Comparison of ENCODE assay signal across 12 mouse cellular contexts in the genomic region with DNA sequence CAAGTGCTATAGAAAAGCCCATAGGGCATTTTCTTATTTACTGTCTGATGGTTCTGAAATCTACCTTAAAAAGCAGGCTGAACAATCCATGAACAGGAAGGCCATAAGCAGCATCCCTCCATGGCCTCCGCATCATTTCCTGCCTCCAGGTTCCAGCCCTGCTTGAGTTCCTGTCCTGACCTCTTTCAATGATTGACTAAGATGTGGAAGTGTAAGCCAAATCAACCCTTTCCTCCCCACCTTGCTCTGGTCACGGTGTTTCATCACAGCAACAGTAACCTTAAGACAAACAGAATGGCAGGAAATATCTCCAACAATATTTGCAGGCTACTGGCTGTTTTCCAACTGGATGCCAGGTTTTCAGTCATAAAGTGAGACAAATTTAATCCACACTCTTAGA. TPM values are rescaled to one million over a fixed set of nuclear protein-coding genes. Genes with fewer than 3 reads are reported as not detected.
DNase-seq lines count a peak whose midpoint lies in the region; ATAC-seq lines count a peak whose summit lies in the region.
"Had no signal": no experiment of that assay in that cellular context is flagged by ENCODE, and none has a peak within 500 bp of the region (broad histone marks: within the 10 kb centered on the region; RNA-seq: fewer than 3 reads in every experiment).

No protein-coding gene starts in this region.

- peak; percentile 43 to 55 for DNase-seq in kidney, adult 8-10 months
- peak; percentile 9 to 59 for DNase-seq in kidney, postnatal 25 days
- no peak for DNase-seq in limb, embryonic 10.5 days (ENCODE audit: low spot score)
- no peak for DNase-seq in adrenal gland, postnatal 4 days (ENCODE audit: low spot score in 2 of 2)
- DNase-seq: adrenal gland, adult 8-10 months; cerebellum, postnatal 25 days; heart, adult 11 months had no signal

- H3K4me3 ChIP-seq in kidney, embryonic 15.5 days (replicated peaks), result no peak overlapping the region
- H3K4me3 ChIP-seq in midbrain, embryonic 16.5 days (ENCODE audit: low read depth, low read length), result no peak overlapping the region
- no peak overlapping the region for H3K4me3 ChIP-seq in midbrain, embryonic 15.5 days
- H3K4me3 ChIP-seq in limb, embryonic 10.5 days, result no peak overlapping the region
- H3K4me3 ChIP-seq: limb, embryonic 15.5 days; neural tube, embryonic 13.5 days had no signal

- H3K27ac ChIP-seq in kidney, embryonic 15.5 days, result no peak overlapping the region
- no peak overlapping the region for H3K27ac ChIP-seq in midbrain, embryonic 16.5 days (ENCODE audit: low read length)
- H3K27ac ChIP-seq in midbrain, embryonic 15.5 days, result no peak overlapping the region
- H3K27ac ChIP-seq in limb, embryonic 10.5 days, result no peak overlapping the region
- H3K27ac ChIP-seq: limb, embryonic 15.5 days; neural tube, embryonic 13.5 days had no signal

- H3K9ac ChIP-seq in kidney, embryonic 15.5 days, result no peak overlapping the region
- H3K9ac ChIP-seq in midbrain, embryonic 16.5 days (ENCODE audit: low read depth, low read length), result no peak overlapping the region
- no peak overlapping the region for H3K9ac ChIP-seq in midbrain, embryonic 15.5 days
- H3K9ac ChIP-seq: limb, embryonic 15.5 days had no signal

- no peaks in the 10 kb centered on the region for H3K36me3 ChIP-seq in kidney, embryonic 15.5 days
- 0 out of 2 replicates have a peak, but pooled peaks cover under 1% of the 10 kb centered on the region for H3K36me3 ChIP-seq in midbrain, embryonic 16.5 days (ENCODE audit: control insufficient read depth, insufficient read depth, low read length)
- H3K36me3 ChIP-seq in midbrain, embryonic 15.5 days (replicated peaks), result 0 out of 2 replicates have a peak, but pooled peaks cover 4% of the 10 kb centered on the region
- H3K36me3 ChIP-seq in limb, embryonic 10.5 days, result no peaks in the 10 kb centered on the region
- H3K36me3 ChIP-seq: limb, embryonic 15.5 days; neural tube, embryonic 13.5 days had no signal

- no peak overlapping the region for H3K4me2 ChIP-seq in kidney, embryonic 15.5 days
- peak overlapping the region; percentile 13; the same call in 1 of the 2 replicates for H3K4me2 ChIP-seq in midbrain, embryonic 16.5 days (ENCODE audit: low read length)
- no peak overlapping the region for H3K4me2 ChIP-seq in midbrain, embryonic 15.5 days
- H3K4me2 ChIP-seq: limb, embryonic 15.5 days had no signal

- ATAC-seq in kidney, embryonic 15.5 days (replicated peaks; ENCODE audit: low FRiP score), result no peak
- no peak for ATAC-seq in midbrain, embryonic 16.5 days
- no peak for ATAC-seq in midbrain, embryonic 15.5 days (replicated peaks)

- WGBS in kidney, embryonic 15.5 days, result 46% methylated on average over 2 of the region's 2 CpGs
- 77% methylated on average over 2 of the region's 2 CpGs for WGBS in midbrain, embryonic 16.5 days
- 73% methylated on average over 2 of the region's 2 CpGs for WGBS in midbrain, embryonic 15.5 days
- WGBS in limb, embryonic 10.5 days, result 80% methylated on average over 2 of the region's 2 CpGs

- no peaks in the 10 kb centered on the region for H3K9me3 ChIP-seq in kidney, embryonic 15.5 days (replicated peaks)
- H3K9me3 ChIP-seq in midbrain, embryonic 16.5 days (replicated peaks; ENCODE audit: control insufficient read depth, low read length, poor library complexity, severe bottlenecking), result no peaks in the 10 kb centered on the region
- H3K9me3 ChIP-seq in midbrain, embryonic 15.5 days, result no peaks in the 10 kb centered on the region
- no peaks in the 10 kb centered on the region for H3K9me3 ChIP-seq in limb, embryonic 10.5 days (replicated peaks)
- H3K9me3 ChIP-seq: limb, embryonic 15.5 days; neural tube, embryonic 13.5 days had no signal

- H3K4me1 ChIP-seq in kidney, embryonic 15.5 days, result peaks cover 30% of the 10 kb centered on the region
- peaks cover 48% of the 10 kb centered on the region for H3K4me1 ChIP-seq in midbrain, embryonic 16.5 days (ENCODE audit: control insufficient read depth, insufficient read depth, low read length)
- H3K4me1 ChIP-seq in midbrain, embryonic 15.5 days, result peaks cover 37% of the 10 kb centered on the region
- peaks cover 22% of the 10 kb centered on the region; the same call in 1 of the 2 replicates for H3K4me1 ChIP-seq in limb, embryonic 10.5 days

- no peaks in the 10 kb centered on the region for H3K27me3 ChIP-seq in kidney, embryonic 15.5 days
- H3K27me3 ChIP-seq in midbrain, embryonic 16.5 days (ENCODE audit: control insufficient read depth, insufficient read depth, low read depth, low read length), result no peaks in the 10 kb centered on the region
- H3K27me3 ChIP-seq in midbrain, embryonic 15.5 days (replicated peaks), result no peaks in the 10 kb centered on the region
- no peaks in the 10 kb centered on the region for H3K27me3 ChIP-seq in limb, embryonic 10.5 days (ENCODE audit: low read depth, poor library complexity, severe bottlenecking)
- H3K27me3 ChIP-seq: limb, embryonic 15.5 days; neural tube, embryonic 13.5 days had no signal

RNA-seq across cellular contexts. Expression of a gene that starts 4.7 kb away (rescaled TPM):
- 23.2 and 25.7 TPM in 2 replicates for polyA plus RNA-seq in kidney, embryonic 15.5 days (2015; fragmentation: Nextera tagmentation; extraction: Ambion mirVana)
- polyA plus RNA-seq in midbrain, embryonic 16.5 days (2015; fragmentation: Nextera tagmentation; extraction: Ambion mirVana), result 64.9 and 75.9 TPM in 2 replicates
- 57.8 and 65.8 TPM in 2 replicates for polyA plus RNA-seq in midbrain, embryonic 15.5 days (2015; fragmentation: Nextera tagmentation; extraction: Ambion mirVana)
- 9.9 and 10.3 TPM in 2 replicates for polyA plus RNA-seq in limb, embryonic 10.5 days (2016; fragmentation: Nextera tagmentation; extraction: Ambion mirVana)
- total RNA-seq in adrenal gland, postnatal 4 days (2021), result 10 to 100 TPM; 18.6 to 22.4 TPM

Comparison
In these comparisons a context has a peak if more than half of its experiments do, and no peak if none do; other contexts are left out.
1. DNase-seq: peak in kidney, adult 8-10 months (2 of 2) and kidney, postnatal 25 days (2 of 2); none in limb, embryonic 10.5 days (single experiment) and adrenal gland, postnatal 4 days (0 of 2).